Mouse (Mus musculus): Measurements from ENCODE around the gene Rhou. TPM values are rescaled to one million over a fixed set of nuclear protein-coding genes. Genes with fewer than 3 reads are reported as not detected.

Gene Rhou
- polyA plus RNA-seq, 1 experiment = 3.5 TPM

DNA sequence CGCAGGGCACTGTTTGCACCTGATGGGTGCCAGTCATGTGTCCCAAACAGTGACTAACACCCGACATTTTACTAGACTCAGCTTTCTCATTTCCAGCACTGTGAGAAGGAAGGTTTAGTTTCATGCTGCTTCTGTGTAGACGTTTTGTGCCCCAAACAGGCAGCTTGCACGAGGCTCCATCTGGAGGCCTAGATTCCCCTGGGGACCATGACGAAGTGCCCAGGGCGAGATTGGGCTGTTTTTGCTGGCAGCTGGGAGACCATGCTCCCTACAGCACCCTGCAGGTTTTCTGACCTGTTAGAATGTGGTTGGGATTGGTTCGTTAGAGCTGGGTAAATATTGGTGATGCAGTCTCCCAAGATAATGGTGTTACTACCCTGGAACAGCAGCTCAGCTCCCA lies 17.0 kb downstream of the Rhou start:
- H3K27me3 ChIP-seq (ENCODE audit: control insufficient read depth, insufficient read depth, low read length) = no peaks in the 10 kb centered on the region
- H3K36me3 ChIP-seq (ENCODE audit: control insufficient read depth, insufficient read depth, low read length) = no peaks in the 10 kb centered on the region
- TF ChIP-seq CTCF (IDR thresholded peaks at IDR 0.05; ENCODE audit: borderline replicate concordance, control insufficient read depth, extremely low read depth, insufficient read depth, low read length, poor library complexity) = no peak
- TF ChIP-seq POLR2A (IDR thresholded peaks at IDR 0.05; ENCODE audit: control insufficient read depth, extremely low read depth, insufficient read depth, low read length, poor library complexity) = no peak
- no peak overlapping the region for H3K27ac ChIP-seq (ENCODE audit: control insufficient read depth, insufficient read depth, low read length)
- DNase-seq = no peak
- 91% methylated on average over 7 of the region's 7 CpGs for WGBS
- H3K4me3 ChIP-seq (ENCODE audit: control insufficient read depth, insufficient read depth, low read length) = no peak overlapping the region
- no peaks in the 10 kb centered on the region for H3K4me1 ChIP-seq (replicated peaks; ENCODE audit: control insufficient read depth, insufficient read depth, low read length)

DNA sequence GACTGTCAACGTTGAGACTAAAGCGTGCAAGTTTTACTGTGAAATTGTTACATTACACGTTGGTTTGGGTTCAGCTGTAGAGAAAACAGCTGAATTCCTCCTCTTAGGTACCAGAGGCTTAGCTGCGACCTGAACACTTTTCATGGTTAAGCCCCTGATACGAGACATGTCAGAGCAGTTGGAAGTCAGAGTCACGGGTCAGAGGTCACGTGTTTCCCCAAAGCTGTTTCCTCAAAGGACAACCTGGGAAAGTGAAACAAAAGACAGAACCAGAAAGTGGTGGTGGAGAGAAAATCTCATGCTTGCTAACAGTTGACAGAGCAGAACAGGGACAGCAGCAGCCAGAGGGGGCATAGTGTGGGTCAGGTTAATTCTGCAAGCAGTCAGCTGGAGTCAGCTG lies 17.7 kb downstream of the Rhou start:
- DNase-seq = no peak
- H3K4me1 ChIP-seq (replicated peaks; ENCODE audit: control insufficient read depth, insufficient read depth, low read length) = no peaks in the 10 kb centered on the region
- H3K27ac ChIP-seq (ENCODE audit: control insufficient read depth, insufficient read depth, low read length) = no peak overlapping the region
- H3K4me3 ChIP-seq (ENCODE audit: control insufficient read depth, insufficient read depth, low read length) = no peak overlapping the region
- H3K36me3 ChIP-seq (ENCODE audit: control insufficient read depth, insufficient read depth, low read length) = no peaks in the 10 kb centered on the region
- H3K27me3 ChIP-seq (ENCODE audit: control insufficient read depth, insufficient read depth, low read length) = no peaks in the 10 kb centered on the region
- 71% methylated on average over 7 of the region's 7 CpGs for WGBS
- TF ChIP-seq CTCF (IDR thresholded peaks at IDR 0.05; ENCODE audit: borderline replicate concordance, control insufficient read depth, extremely low read depth, insufficient read depth, low read length, poor library complexity) = no peak
- TF ChIP-seq POLR2A (IDR thresholded peaks at IDR 0.05; ENCODE audit: control insufficient read depth, extremely low read depth, insufficient read depth, low read length, poor library complexity) = no peak

DNA sequence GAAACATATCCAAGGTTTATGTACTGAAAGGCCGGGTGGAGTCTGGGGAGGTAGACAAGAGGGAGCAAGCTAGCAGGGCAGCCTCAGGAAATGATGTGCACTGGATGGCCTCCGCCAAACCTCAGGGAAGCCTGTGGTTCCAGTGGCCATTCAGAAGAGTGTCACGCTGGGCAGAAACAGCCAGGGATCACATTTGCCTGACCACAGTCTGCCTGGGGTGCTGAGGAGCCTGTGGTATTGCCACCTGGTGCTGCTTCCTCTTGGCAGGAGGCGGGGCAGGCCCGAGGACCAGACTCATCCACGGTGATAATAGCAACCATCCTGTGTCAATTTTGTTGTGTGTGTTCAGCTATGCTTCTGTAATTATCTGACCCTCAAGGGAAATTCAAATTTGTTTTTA lies 18.9 kb downstream of the Rhou start:
- Histone ChIP-seq H3K4me1 (replicated peaks; ENCODE audit: control insufficient read depth, insufficient read depth, low read length) (no peaks in the 10 kb centered on the region), H3K27ac (ENCODE audit: control insufficient read depth, insufficient read depth, low read length) (no peak overlapping the region), H3K27me3 (ENCODE audit: control insufficient read depth, insufficient read depth, low read length) (no peaks in the 10 kb centered on the region), H3K4me3 (ENCODE audit: control insufficient read depth, insufficient read depth, low read length) (no peak overlapping the region), H3K36me3 (ENCODE audit: control insufficient read depth, insufficient read depth, low read length) (no peaks in the 10 kb centered on the region)
- 4% methylated on average over 6 of the region's 6 CpGs for WGBS
- TF ChIP-seq CTCF (IDR thresholded peaks at IDR 0.05; ENCODE audit: borderline replicate concordance, control insufficient read depth, extremely low read depth, insufficient read depth, low read length, poor library complexity) = no peak
- no peak for TF ChIP-seq POLR2A (IDR thresholded peaks at IDR 0.05; ENCODE audit: control insufficient read depth, extremely low read depth, insufficient read depth, low read length, poor library complexity)
- DNase-seq = no peak

- TF ChIP-seq POLR2A (IDR thresholded peaks at IDR 0.05; ENCODE audit: control insufficient read depth, extremely low read depth, insufficient read depth, low read length, poor library complexity) (no peak), CTCF (IDR thresholded peaks at IDR 0.05; ENCODE audit: borderline replicate concordance, control insufficient read depth, extremely low read depth, insufficient read depth, low read length, poor library complexity) (no peak)
- Histone ChIP-seq H3K27ac (ENCODE audit: control insufficient read depth, insufficient read depth, low read length) (no peak overlapping the region), H3K36me3 (ENCODE audit: control insufficient read depth, insufficient read depth, low read length) (no peaks in the 10 kb centered on the region), H3K27me3 (ENCODE audit: control insufficient read depth, insufficient read depth, low read length) (no peaks in the 10 kb centered on the region), H3K4me1 (replicated peaks; ENCODE audit: control insufficient read depth, insufficient read depth, low read length) (no peaks in the 10 kb centered on the region), H3K4me3 (ENCODE audit: control insufficient read depth, insufficient read depth, low read length) (no peak overlapping the region)
- DNase-seq = no peak
- 85% methylated on average over 5 of the region's 5 CpGs for WGBS
Observed at GRCm38 (mm10) chr8:123675611-123676010, 21.9 kb downstream of the Rhou start.

DNA sequence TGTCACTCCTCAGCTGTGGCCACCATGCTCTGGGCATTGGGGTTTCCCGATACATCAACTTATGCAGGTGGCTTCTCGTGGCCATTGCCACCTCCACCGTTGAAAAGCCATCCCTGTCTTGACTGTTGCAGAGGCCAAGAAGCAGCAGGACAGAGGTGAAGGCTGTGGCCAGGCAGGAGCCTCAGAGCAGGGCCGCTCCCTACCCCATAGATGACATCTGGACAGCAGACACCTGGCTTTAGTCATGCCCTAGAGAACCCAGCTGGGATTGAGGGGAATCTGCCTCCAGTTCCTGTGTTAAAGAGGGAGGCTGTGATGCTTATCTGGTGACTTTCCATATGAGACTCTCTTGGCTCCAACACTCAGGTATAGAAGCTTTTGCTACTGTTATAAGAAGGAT lies 24.7 kb downstream of the Rhou start:
- no peaks in the 10 kb centered on the region for H3K4me1 ChIP-seq (replicated peaks; ENCODE audit: control insufficient read depth, insufficient read depth, low read length)
- no peak for TF ChIP-seq CTCF (IDR thresholded peaks at IDR 0.05; ENCODE audit: borderline replicate concordance, control insufficient read depth, extremely low read depth, insufficient read depth, low read length, poor library complexity)
- TF ChIP-seq POLR2A (IDR thresholded peaks at IDR 0.05; ENCODE audit: control insufficient read depth, extremely low read depth, insufficient read depth, low read length, poor library complexity) = no peak

GRCm38 (mm10) chr8:123682073-123682761 lies 28.5 kb downstream of the Rhou start:
- Histone ChIP-seq H3K4me3 (ENCODE audit: control insufficient read depth, insufficient read depth, low read length) (no peak overlapping the region), H3K27ac (ENCODE audit: control insufficient read depth, insufficient read depth, low read length) (no peak overlapping the region), H3K4me1 (replicated peaks; ENCODE audit: control insufficient read depth, insufficient read depth, low read length) (no peaks in the 10 kb centered on the region), H3K36me3 (ENCODE audit: control insufficient read depth, insufficient read depth, low read length) (no peaks in the 10 kb centered on the region), H3K27me3 (ENCODE audit: control insufficient read depth, insufficient read depth, low read length) (no peaks in the 10 kb centered on the region)
- DNase-seq = no peak
- TF ChIP-seq POLR2A (IDR thresholded peaks at IDR 0.05; ENCODE audit: control insufficient read depth, extremely low read depth, insufficient read depth, low read length, poor library complexity) (no peak), CTCF (IDR thresholded peaks at IDR 0.05; ENCODE audit: borderline replicate concordance, control insufficient read depth, extremely low read depth, insufficient read depth, low read length, poor library complexity) (no peak)
- 54% methylated on average over 18 of the region's 18 CpGs for WGBS

More for the DNA sequence above, 24.7 kb downstream of the Rhou start:
- 87% methylated on average over 4 of the region's 4 CpGs for WGBS
- no peak for DNase-seq
- Histone ChIP-seq H3K27me3 (ENCODE audit: control insufficient read depth, insufficient read depth, low read length) (no peaks in the 10 kb centered on the region), H3K27ac (ENCODE audit: control insufficient read depth, insufficient read depth, low read length) (no peak overlapping the region), H3K4me3 (ENCODE audit: control insufficient read depth, insufficient read depth, low read length) (no peak overlapping the region), H3K36me3 (ENCODE audit: control insufficient read depth, insufficient read depth, low read length) (no peaks in the 10 kb centered on the region)

DNA sequence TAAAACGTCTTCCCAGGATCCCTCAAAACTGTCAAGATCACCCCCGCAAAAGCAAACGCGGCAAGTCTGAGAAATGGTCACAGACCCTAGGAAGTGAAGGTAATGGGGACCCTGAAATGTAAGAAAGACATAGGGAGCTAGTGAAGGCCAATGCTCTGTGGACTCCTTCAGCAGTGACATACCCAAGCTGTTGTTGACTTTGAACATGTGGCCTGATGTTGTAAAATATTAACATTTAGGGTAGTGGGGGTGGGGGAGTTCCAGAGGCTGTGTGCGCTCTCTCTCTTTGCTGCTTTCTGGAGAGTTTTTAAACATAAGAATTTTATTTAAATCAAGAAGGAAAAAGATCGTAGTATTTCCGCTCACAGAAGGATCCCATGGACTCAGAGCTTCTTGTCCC lies 29.6 kb downstream of the Rhou start:
- H3K4me3 ChIP-seq (ENCODE audit: control insufficient read depth, insufficient read depth, low read length) = no peak overlapping the region
- H3K36me3 ChIP-seq (ENCODE audit: control insufficient read depth, insufficient read depth, low read length) = no peaks in the 10 kb centered on the region
- 71% methylated on average over 7 of the region's 7 CpGs for WGBS
- TF ChIP-seq CTCF (IDR thresholded peaks at IDR 0.05; ENCODE audit: borderline replicate concordance, control insufficient read depth, extremely low read depth, insufficient read depth, low read length, poor library complexity) (no peak), POLR2A (IDR thresholded peaks at IDR 0.05; ENCODE audit: control insufficient read depth, extremely low read depth, insufficient read depth, low read length, poor library complexity) (no peak)
- H3K27me3 ChIP-seq (ENCODE audit: control insufficient read depth, insufficient read depth, low read length) = no peaks in the 10 kb centered on the region
- no peak overlapping the region for H3K27ac ChIP-seq (ENCODE audit: control insufficient read depth, insufficient read depth, low read length)
- H3K4me1 ChIP-seq (replicated peaks; ENCODE audit: control insufficient read depth, insufficient read depth, low read length) = no peaks in the 10 kb centered on the region
- no peak for DNase-seq

All from thymus, adult 2 months (tissue).